Comparison of ENCODE assay signal across 8 mouse cellular contexts in genomic region chr1:18057646-18058210, GRCm38 (mm10).
DNase-seq lines count a peak whose midpoint lies in the region; ATAC-seq and TF ChIP-seq lines count a peak whose summit lies in the region.

No protein-coding gene starts in this region.

- DNase-seq in heart, adult 18-20 months, result no peak
- DNase-seq in ES-E14 (ENCODE audit: low read depth, low spot score), result peak; percentile 25
- DNase-seq in c-Kit-positive CD71-positive TER-119-positive erythroid progenitor cells, embryonic 14.5 days (ENCODE audit: low spot score), result no peak
- DNase-seq in ovary, postnatal 10 days (ENCODE audit: low spot score), result no peak
- no peak for DNase-seq in spleen, postnatal 10 days (ENCODE audit: low spot score in 2 of 2)

- H3K4me1 ChIP-seq in heart, embryonic 11.5 days (ENCODE audit: control insufficient read depth, insufficient read depth, low read length), result no peaks in the 10 kb centered on the region
- peaks cover 0 to 3% of the 10 kb centered on the region in 2 experiments; a peak in 1 of 4 replicates for H3K4me1 ChIP-seq in ES-E14 (ENCODE audit: control insufficient read depth in 2 of 2, insufficient read depth in 2 of 2, low read length in 2 of 2, poor library complexity in 1 of 2)
- H3K4me1 ChIP-seq in forebrain, embryonic 15.5 days, result peaks cover 13% of the 10 kb centered on the region
- H3K4me1 ChIP-seq in liver, embryonic 16.5 days (ENCODE audit: control insufficient read depth, low read depth, low read length), result no peaks in the 10 kb centered on the region

- peak overlapping the region; percentile 60 for H3K9ac ChIP-seq in heart, embryonic 11.5 days (ENCODE audit: low read depth, low read length)
- H3K9ac ChIP-seq in ES-E14 (ENCODE audit: insufficient read depth, low read depth, low read length, poor library complexity, severe bottlenecking), result peak overlapping the region; percentile 41
- peak overlapping the region; percentile 86 for H3K9ac ChIP-seq in forebrain, embryonic 15.5 days (replicated peaks)
- no peak overlapping the region for H3K9ac ChIP-seq in liver, embryonic 16.5 days (ENCODE audit: low read depth, low read length)

- in situ Hi-C loops in ES-E14 (cut with MboI; ENCODE audit: low sequenced_read_pairs in 2 of 2, unreplicated experiment in 2 of 2), result no loop called here

- no peaks in the 10 kb centered on the region for H3K9me3 ChIP-seq in heart, embryonic 11.5 days (replicated peaks; ENCODE audit: control insufficient read depth, low read length)
- no peaks in the 10 kb centered on the region for H3K9me3 ChIP-seq in ES-E14 (ENCODE audit: control insufficient read depth, insufficient read depth, low read depth, low read length)
- no peaks in the 10 kb centered on the region for H3K9me3 ChIP-seq in forebrain, embryonic 15.5 days
- H3K9me3 ChIP-seq in liver, embryonic 16.5 days (replicated peaks; ENCODE audit: control insufficient read depth, low read length), result no peaks in the 10 kb centered on the region

- no peak overlapping the region for H3K27ac ChIP-seq in heart, embryonic 11.5 days (ENCODE audit: low read depth, low read length)
- no peak overlapping the region for H3K27ac ChIP-seq in ES-E14 (ENCODE audit: insufficient read depth, low read depth, low read length, poor library complexity, severe bottlenecking)
- H3K27ac ChIP-seq in forebrain, embryonic 15.5 days (replicated peaks), result peak overlapping the region; percentile 57
- no peak overlapping the region for H3K27ac ChIP-seq in liver, embryonic 16.5 days (ENCODE audit: low read length)

- under 1% methylated on average over 26 of the region's 26 CpGs for WGBS in heart, embryonic 11.5 days (ENCODE audit: insufficient replicate concordance)
- WGBS in forebrain, embryonic 15.5 days, result under 1% methylated on average over 26 of the region's 26 CpGs
- WGBS in liver, embryonic 16.5 days (ENCODE audit: insufficient replicate concordance), result 3% methylated on average over 26 of the region's 26 CpGs

- ATAC-seq in heart, embryonic 11.5 days (replicated peaks; ENCODE audit: insufficient number of reproducible peaks, low FRiP score, low TSS enrichment), result no peak
- peak; percentile 41 for ATAC-seq in forebrain, embryonic 15.5 days (replicated peaks)
- ATAC-seq in liver, embryonic 16.5 days (ENCODE audit: low read depth), result no peak

- H3K27me3 ChIP-seq in heart, embryonic 11.5 days (ENCODE audit: control insufficient read depth, insufficient read depth, low read length), result peaks cover 32% of the 10 kb centered on the region
- H3K27me3 ChIP-seq in forebrain, embryonic 15.5 days, result peaks cover 24% of the 10 kb centered on the region
- H3K27me3 ChIP-seq in liver, embryonic 16.5 days (ENCODE audit: control insufficient read depth, insufficient read depth, low read depth, low read length), result peaks cover 26% of the 10 kb centered on the region

- peak overlapping the region; percentile 60 for H3K4me3 ChIP-seq in heart, embryonic 11.5 days (ENCODE audit: low read depth, low read length)
- H3K4me3 ChIP-seq in ES-E14 (ENCODE audit: insufficient read depth in 1 of 2, low read depth in 1 of 2, low read length in 2 of 2, poor library complexity in 1 of 2, severe bottlenecking in 1 of 2), result peak overlapping the region; percentile 57 to 61
- peak overlapping the region; percentile 82 for H3K4me3 ChIP-seq in forebrain, embryonic 15.5 days
- H3K4me3 ChIP-seq in liver, embryonic 16.5 days (ENCODE audit: low read depth, low read length), result peak overlapping the region; percentile 22; the same call in 1 of the 2 replicates

- no peaks in the 10 kb centered on the region for H3K36me3 ChIP-seq in heart, embryonic 11.5 days (ENCODE audit: control insufficient read depth, insufficient read depth, low read length)
- no peaks in the 10 kb centered on the region for H3K36me3 ChIP-seq in ES-E14 (ENCODE audit: control insufficient read depth, insufficient read depth, low read length, poor library complexity, severe bottlenecking)
- no peaks in the 10 kb centered on the region for H3K36me3 ChIP-seq in forebrain, embryonic 15.5 days
- no peaks in the 10 kb centered on the region for H3K36me3 ChIP-seq in liver, embryonic 16.5 days (ENCODE audit: control insufficient read depth, insufficient read depth)

- H3K4me2 ChIP-seq in heart, embryonic 11.5 days, result peak overlapping the region; percentile 99
- peak overlapping the region; percentile 98 for H3K4me2 ChIP-seq in forebrain, embryonic 15.5 days (replicated peaks)
- peak overlapping the region; percentile 34; the same call in 1 of the 2 replicates for H3K4me2 ChIP-seq in liver, embryonic 16.5 days (ENCODE audit: low read depth, low read length)

TF ChIP-seq in ES-E14, 5 proteins besides CTCF, POLR2A, EP300 and RAD21:
- no peak for TF ChIP-seq CHD2 (IDR thresholded peaks at IDR 0.05; ENCODE audit: low read depth, low read length)

Comparison
In these comparisons a context has a peak if more than half of its experiments do, and no peak if none do; other contexts are left out.
1. H3K4me2 ChIP-seq: peak in every context shown above with its lines; median percentile 99 in heart, embryonic 11.5 days; 98 in forebrain, embryonic 15.5 days; 34 in liver, embryonic 16.5 days.
2. H3K4me3 ChIP-seq: peak in every context shown above with its lines; median percentile 82 in forebrain, embryonic 15.5 days; 60 in heart, embryonic 11.5 days; 59 in ES-E14; 22 in liver, embryonic 16.5 days.